Mouse (Mus musculus): ENCODE measurements around the gene Nxnl1. TPM values are rescaled to one million over a fixed set of nuclear protein-coding genes. Genes with fewer than 3 reads are reported as not detected.
A peak's percentile ranks its signal among the peaks of the same experiment; 100 is the strongest.

Nxnl1 gene
- polyA plus RNA-seq, 1 experiment from 2014 or later: not detected

DNA sequence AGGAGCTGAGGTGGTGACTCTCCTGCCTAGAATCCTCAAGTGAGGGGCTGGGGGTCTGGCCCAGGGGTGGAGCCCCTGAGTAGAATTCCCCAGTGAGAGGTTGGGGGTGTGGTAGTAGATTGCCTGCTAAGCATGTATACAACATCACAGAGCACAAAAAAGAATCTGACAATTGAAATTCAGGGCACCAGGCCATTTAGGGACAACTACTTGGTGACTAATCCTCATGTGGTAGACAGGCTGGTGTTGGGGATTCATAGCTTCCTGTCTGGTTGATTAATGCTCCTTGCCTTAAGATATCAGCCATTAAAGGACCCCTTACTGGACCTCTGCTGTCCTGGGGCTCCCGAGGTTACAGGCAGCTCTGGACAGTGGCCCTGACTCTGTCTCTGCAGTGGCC is 12.6 kb upstream of the Nxnl1 start:
- Histone ChIP-seq H3K9ac (no peak overlapping the region), H3K4me3 (no peak overlapping the region), H3K4me1 (no peaks in the 10 kb centered on the region), H3K4me2 (replicated peaks) (no peak overlapping the region), H3K9me3 (no peaks in the 10 kb centered on the region), H3K27me3 (replicated peaks) (no peaks in the 10 kb centered on the region), H3K27ac (no peak overlapping the region), H3K36me3 (peaks cover 18% of the 10 kb centered on the region)
- WGBS: 82% methylated on average over 1 of the region's 1 CpGs
- ATAC-seq (ENCODE audit: low FRiP score, low read depth): no peak

DNA sequence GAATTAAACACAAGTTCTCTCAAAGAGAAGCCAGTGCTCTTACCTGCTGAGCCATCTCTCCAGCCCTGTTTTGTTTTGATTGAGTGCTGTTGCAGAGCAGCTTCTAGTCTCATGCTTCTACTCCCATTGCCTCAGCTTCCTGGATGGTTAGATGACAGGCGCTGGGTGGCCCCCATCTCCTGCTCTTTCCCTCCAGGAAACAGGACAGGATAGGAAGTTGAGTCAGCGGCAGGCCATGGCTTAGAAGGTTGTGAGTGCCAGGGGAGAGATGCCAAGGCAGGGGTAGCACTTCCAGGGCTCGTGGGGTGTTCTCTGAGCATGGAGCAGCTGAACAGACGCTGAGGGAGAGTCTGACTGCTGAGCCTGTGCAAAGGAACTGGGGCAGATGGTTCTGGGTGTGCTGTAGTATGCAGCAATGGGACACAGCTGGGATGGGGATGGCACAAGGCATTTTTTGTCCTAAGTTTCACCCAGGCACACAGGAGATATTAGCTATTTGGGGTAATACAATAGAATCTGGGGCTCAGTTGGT is 11.5 kb upstream of the Nxnl1 start:
- Histone ChIP-seq H3K9ac (no peak overlapping the region), H3K9me3 (no peaks in the 10 kb centered on the region), H3K27me3 (replicated peaks) (no peaks in the 10 kb centered on the region), H3K4me1 (0 out of 2 replicates have a peak, but pooled peaks cover 5% of the 10 kb centered on the region), H3K27ac (no peak overlapping the region), H3K4me3 (no peak overlapping the region), H3K4me2 (replicated peaks) (no peak overlapping the region), H3K36me3 (peaks cover 15% of the 10 kb centered on the region)
- no peak for ATAC-seq (ENCODE audit: low FRiP score, low read depth)
- WGBS: 82% methylated on average over 4 of the region's 4 CpGs

DNA sequence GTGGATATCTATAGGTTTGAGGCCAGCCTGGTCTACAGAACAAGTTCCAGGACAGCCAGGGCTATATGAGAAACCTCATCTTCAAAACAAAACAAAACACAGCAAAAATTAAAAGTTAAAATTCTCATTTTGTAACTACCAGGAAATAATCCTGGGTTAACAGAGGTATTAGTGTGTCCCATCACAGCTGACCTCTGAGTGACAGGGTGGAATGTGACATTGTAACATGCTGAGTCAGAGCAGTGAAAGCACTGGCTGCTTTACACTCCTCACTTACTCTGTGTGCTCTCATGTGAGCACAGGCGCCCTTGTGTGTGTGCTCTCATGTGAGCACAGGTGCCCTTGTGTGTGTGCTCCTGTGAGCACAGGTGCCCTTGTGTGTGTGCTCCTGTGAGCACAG is 8.6 kb upstream of the Nxnl1 start:
- H3K27ac ChIP-seq: no peak overlapping the region
- H3K9me3 ChIP-seq: no peaks in the 10 kb centered on the region
- ATAC-seq (ENCODE audit: low FRiP score, low read depth): no peak
- H3K9ac ChIP-seq: no peak overlapping the region
- H3K36me3 ChIP-seq: peaks cover 7% of the 10 kb centered on the region; the same call in 1 of the 2 replicates
- peaks cover 20% of the 10 kb centered on the region for H3K4me1 ChIP-seq
- H3K4me3 ChIP-seq: no peak overlapping the region
- 81% methylated on average over 1 of the region's 1 CpGs for WGBS
- no peaks in the 10 kb centered on the region for H3K27me3 ChIP-seq (replicated peaks)
- H3K4me2 ChIP-seq (replicated peaks): no peak overlapping the region

DNA sequence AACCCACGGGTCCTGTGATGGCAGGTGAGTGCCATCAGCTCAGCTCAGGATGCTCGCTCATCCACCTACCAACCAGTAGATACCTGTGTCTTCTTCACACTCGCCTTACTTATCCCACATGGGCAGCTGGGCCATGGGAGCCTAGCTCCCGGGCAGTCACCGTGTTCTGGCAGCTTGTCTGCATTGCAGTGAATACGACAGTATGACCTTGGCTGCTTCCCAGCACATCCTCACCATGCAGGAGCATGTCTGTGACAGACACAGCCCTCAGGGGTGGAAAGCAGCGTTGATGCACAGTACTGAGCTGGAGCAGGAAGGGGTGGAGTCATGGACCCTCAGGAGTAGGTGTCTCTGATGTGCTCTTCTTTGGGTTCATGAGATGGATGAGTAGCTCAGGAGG is 8.0 kb upstream of the Nxnl1 start:
- Histone ChIP-seq H3K4me2 (replicated peaks) (no peak overlapping the region), H3K4me3 (no peak overlapping the region), H3K27ac (no peak overlapping the region), H3K36me3 (peaks cover 2% of the 10 kb centered on the region; the same call in 1 of the 2 replicates), H3K9ac (no peak overlapping the region), H3K9me3 (no peaks in the 10 kb centered on the region), H3K27me3 (replicated peaks) (no peaks in the 10 kb centered on the region), H3K4me1 (peaks cover 20% of the 10 kb centered on the region)
- WGBS: 78% methylated on average over 7 of the region's 7 CpGs
- no peak for ATAC-seq (ENCODE audit: low FRiP score, low read depth)

DNA sequence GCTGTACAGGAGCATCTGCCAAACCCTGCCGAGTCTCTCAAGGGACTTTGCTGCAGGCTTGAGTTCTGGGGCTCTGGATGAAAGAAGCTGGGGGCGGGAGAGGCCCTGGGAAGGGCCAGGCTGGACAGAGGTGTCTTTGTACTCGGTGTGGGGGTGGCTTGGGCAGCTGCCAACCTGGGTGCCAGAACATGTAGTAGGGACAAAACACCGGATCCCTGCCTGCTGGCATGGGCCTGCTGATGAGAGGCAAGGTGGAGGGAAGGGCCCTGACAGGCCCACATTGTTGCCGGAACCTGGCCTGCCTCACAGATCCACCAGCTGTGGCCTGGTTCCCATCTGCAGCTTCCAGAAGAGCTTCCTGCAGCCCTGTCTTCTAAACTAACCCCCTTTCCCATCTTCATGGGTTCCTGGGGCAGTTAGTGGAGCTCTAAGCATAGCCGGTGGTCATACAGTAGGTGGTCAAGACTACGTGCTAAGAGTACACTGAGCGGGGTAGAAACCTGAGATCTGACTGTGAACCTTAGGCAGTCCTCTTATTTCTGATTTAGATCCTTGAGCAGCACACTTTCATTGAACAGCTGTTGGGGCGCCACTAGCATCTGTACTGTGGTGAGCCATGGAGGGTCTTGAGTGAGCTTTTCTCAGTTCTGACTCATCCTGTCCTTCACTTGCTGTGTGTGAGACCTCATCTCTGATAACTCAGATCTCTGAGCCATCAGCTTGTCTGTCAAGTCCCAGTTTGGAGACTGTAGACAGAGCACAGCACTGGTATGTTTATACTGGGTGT is 6.6 kb upstream of the Nxnl1 start:
- Histone ChIP-seq H3K36me3 (no peaks in the 10 kb centered on the region), H3K27ac (no peak overlapping the region; the same call in 1 of the 2 replicates), H3K9me3 (no peaks in the 10 kb centered on the region), H3K27me3 (replicated peaks) (peaks cover 10% of the 10 kb centered on the region), H3K4me1 (peaks cover 28% of the 10 kb centered on the region), H3K4me3 (no peak overlapping the region), H3K9ac (0 out of 2 replicates have a peak overlapping the region, but pooled peaks have one; percentile 8), H3K4me2 (replicated peaks) (peak overlapping the region; percentile 89)
- no peak for ATAC-seq (ENCODE audit: low FRiP score, low read depth)
- 76% methylated on average over 9 of the region's 9 CpGs for WGBS

DNA sequence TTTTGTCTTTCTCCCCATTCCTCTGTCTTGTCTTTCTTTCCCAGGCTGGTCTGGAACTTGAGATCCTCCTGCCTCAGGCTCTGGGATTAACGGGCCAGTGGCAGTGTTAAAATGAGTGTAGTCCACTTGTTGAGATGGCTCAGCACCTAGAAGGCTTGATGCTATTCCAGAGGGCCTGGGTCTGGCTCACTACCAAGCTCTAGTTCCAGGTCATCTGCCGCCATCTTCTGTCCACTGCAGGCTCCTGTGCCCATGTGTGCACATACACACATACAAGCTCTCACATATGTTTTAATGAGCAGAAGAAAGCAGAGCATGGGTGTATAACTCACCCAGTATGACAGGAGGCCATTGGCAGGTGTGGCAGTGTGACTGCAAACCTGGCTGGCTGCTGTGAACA is 5.7 kb upstream of the Nxnl1 start:
- peak overlapping the region; percentile 89; the same call in 1 of the 2 replicates for H3K4me2 ChIP-seq (replicated peaks)
- H3K27ac ChIP-seq: no peak overlapping the region
- H3K4me1 ChIP-seq: peaks cover 28% of the 10 kb centered on the region
- no peak overlapping the region for H3K4me3 ChIP-seq
- H3K9ac ChIP-seq: no peak overlapping the region
- ATAC-seq (ENCODE audit: low FRiP score, low read depth): no peak
- 87% methylated on average over 2 of the region's 2 CpGs for WGBS
- H3K27me3 ChIP-seq (replicated peaks): peaks cover 11% of the 10 kb centered on the region
- H3K9me3 ChIP-seq: no peaks in the 10 kb centered on the region
- no peaks in the 10 kb centered on the region for H3K36me3 ChIP-seq

DNA sequence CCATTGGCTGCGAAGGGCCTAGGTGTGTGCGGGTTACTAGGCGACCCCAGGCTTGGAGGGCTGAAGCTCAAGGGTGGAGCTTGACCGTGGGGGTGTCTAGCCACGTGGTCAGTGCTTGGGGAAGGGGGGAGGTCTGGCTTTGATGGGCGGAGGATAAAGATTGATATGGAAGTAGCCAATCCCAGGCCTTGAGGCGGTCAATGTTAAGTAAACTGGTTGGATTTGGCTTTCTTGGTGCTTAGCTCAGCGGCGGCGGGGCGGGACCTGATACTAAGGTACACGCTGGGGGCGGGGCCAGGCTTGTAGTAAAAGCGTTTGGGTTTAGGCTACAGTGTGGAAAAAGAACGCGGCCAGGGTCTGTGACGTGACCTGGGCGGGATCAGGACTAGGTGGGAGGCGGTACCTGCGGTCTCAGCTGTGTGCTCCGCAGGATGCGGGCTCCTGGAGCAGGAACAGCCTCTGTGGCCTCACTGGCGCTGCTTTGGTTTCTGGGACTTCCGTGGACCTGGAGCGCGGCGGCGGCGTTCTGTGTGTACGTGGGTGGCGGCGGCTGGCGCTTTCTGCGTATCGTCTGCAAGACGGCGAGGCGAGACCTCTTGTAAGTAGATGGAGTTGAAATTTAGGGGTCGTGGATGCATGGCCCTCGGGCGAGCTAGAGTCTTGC is 4.0 kb upstream of the Nxnl1 start:
- peak overlapping the region; percentile 61 for H3K4me3 ChIP-seq
- no peaks in the 10 kb centered on the region for H3K9me3 ChIP-seq
- H3K9ac ChIP-seq: peak overlapping the region; percentile 72
- H3K27me3 ChIP-seq (replicated peaks): peaks cover 20% of the 10 kb centered on the region
- under 1% methylated on average over 41 of the region's 41 CpGs for WGBS
- peak overlapping the region; percentile 50 for H3K27ac ChIP-seq
- no peaks in the 10 kb centered on the region for H3K36me3 ChIP-seq
- peaks cover 28% of the 10 kb centered on the region for H3K4me1 ChIP-seq
- peak; percentile 84 for ATAC-seq (ENCODE audit: low FRiP score, low read depth)
- peak overlapping the region; percentile 89 for H3K4me2 ChIP-seq (replicated peaks)

DNA sequence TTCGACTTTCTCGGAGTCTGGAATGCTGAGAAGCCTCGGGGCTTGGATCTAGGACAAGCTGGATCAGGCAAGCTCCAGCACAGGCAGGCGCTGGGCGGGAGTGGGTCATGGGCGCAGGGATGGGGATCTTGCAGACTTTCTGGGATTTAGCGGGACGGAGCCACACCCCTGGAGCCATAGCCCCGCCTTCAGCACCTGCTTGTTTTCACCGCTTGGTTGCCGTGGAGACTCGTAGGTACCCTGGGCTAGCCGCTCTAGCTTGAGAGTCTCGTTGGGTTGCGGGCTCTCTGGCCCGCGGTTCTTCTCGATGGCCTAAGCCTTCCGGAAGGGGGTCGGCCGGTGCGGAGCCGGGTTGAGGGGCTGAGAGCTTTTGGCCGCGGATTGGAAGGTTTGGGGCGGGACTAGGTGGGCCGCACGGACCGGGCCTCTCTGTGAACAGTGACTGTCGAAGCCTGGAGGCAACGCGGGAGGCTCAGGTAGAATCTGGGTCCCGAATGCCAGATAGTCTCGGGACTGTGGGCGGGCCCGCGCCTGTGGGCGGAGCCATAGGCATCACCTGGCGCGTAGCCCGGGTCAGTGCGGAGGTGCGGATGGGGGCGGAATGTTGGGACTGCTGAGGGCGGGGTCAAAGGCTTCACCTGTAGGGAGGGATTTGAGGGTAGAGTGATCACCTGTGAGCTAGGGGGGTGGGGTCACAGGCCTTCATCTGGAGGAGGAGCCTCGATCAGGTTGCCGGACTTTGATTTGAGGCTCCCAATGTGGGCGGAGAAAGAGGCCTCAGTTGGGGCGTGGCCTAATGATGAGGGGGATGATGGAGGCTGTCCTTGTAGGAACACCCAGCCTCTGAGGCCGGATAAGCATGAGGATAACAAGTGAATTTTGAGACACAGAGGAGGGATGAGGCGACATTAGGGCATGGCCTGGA is 3.2 kb upstream of the Nxnl1 start:
- peak overlapping the region; percentile 89 for H3K4me2 ChIP-seq (replicated peaks)
- WGBS: under 1% methylated on average over 51 of the region's 51 CpGs
- no peaks in the 10 kb centered on the region for H3K36me3 ChIP-seq
- H3K27ac ChIP-seq: no peak overlapping the region; the same call in 1 of the 2 replicates
- peak; percentile 82 for ATAC-seq (ENCODE audit: low FRiP score, low read depth)
- peaks cover 28% of the 10 kb centered on the region for H3K4me1 ChIP-seq
- peak overlapping the region; percentile 61 for H3K4me3 ChIP-seq
- H3K27me3 ChIP-seq (replicated peaks): peaks cover 26% of the 10 kb centered on the region
- no peaks in the 10 kb centered on the region for H3K9me3 ChIP-seq
- peak overlapping the region; percentile 52 for H3K9ac ChIP-seq

DNA sequence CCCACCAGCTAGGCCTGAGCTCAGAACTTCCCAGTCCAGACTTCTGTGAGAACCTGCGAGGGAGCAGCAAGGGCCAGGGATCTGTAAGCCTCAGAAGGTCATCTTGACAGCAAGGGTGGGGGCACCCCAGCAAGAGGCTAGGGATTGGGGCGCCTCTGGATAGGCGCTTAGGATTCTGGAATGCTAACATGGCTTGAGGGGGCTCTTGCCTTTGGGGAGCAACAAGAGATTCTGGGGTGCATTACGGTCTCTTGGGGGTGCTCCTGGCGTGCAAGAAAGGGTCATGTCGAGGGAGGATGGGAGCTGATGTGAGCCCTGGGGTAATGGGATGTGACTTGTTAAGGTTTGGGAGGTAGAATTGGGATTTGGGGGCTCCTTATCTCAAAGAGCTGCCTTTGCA is 2.5 kb upstream of the Nxnl1 start:
- Histone ChIP-seq H3K27me3 (replicated peaks) (peaks cover 29% of the 10 kb centered on the region), H3K4me3 (peak overlapping the region; percentile 61), H3K9ac (peak overlapping the region; percentile 52; the same call in 1 of the 2 replicates), H3K27ac (no peak overlapping the region), H3K4me1 (peaks cover 28% of the 10 kb centered on the region), H3K4me2 (replicated peaks) (peak overlapping the region; percentile 89), H3K9me3 (peaks cover 5% of the 10 kb centered on the region; the same call in 1 of the 2 replicates), H3K36me3 (no peaks in the 10 kb centered on the region)
- ATAC-seq (ENCODE audit: low FRiP score, low read depth): no peak
- WGBS: 18% methylated on average over 6 of the region's 6 CpGs

DNA sequence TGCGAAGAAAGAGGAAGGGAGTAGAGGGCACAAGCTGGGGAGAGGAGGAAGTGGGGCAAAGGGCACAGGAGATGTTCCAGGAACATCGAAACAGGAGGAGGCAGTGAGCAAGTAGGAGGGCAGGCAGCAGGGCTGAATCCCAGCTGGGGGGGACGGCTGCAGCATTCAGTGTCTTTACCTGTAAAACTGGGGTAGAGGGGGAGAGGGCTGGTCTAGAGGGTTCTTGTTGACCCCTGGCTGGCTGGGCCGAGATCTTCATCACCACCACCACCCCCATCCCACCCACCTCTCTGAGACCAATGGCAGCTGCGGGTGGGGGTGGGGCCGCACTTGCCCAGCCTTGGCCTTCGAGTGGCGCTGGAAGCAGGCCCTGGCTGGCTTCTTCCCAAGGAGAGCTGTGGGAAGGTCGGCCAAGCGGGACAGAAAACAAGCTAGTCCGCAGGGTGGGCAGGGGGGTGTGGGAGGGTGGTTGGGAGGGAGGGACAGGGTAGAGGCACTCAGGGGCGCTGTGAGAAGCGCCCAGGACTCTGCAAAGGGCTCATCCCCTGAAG is 2.1 kb upstream of the Nxnl1 start, which contains the start of gene Slc27a1:
Gene Slc27a1, plus strand, starts transcription at position 496 of the 551 bp plus-strand sequence.
- peak within 1 kb of the TSS; percentile 52 for H3K9ac ChIP-seq
- peaks cover 28% of the 10 kb centered on the region for H3K4me1 ChIP-seq
- peak within 1 kb of the TSS; percentile 61 for H3K4me3 ChIP-seq
- no peak for ATAC-seq (ENCODE audit: low FRiP score, low read depth)
- H3K4me2 ChIP-seq (replicated peaks): peak within 1 kb of the TSS; percentile 89
- H3K36me3 ChIP-seq: no peaks in the 10 kb centered on the region
- peaks cover 6% of the 10 kb centered on the region; the same call in 1 of the 2 replicates for H3K9me3 ChIP-seq
- H3K27ac ChIP-seq: no peak within 1 kb of the TSS; the same call in 1 of the 2 replicates
- WGBS: 13% methylated on average over 13 of the region's 13 CpGs
- H3K27me3 ChIP-seq (replicated peaks): peaks cover 33% of the 10 kb centered on the region

DNA sequence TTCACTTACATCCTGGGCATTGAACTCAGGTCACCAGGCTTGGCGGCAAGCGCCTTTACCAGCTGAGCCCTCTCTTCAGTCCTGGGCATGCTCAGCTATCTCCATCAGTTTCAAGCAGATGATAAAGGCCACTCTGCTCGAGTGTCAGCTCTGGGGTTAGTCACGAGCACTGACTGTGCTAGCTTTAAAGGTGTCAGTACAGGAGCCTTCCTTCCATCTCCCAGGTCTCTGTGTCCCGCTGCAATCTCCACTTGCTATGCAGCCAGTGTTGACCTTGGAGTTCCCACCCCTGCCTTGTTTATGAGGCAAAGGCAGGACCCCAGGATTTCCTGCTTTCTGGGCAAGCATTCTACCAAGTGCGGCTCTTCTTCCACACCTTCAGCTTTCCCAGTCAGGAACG is 1.2 kb upstream of the Nxnl1 start:
- Histone ChIP-seq H3K27ac (no peak overlapping the region), H3K9me3 (peaks cover 6% of the 10 kb centered on the region; the same call in 1 of the 2 replicates), H3K36me3 (no peaks in the 10 kb centered on the region), H3K9ac (no peak overlapping the region), H3K4me2 (replicated peaks) (no peak overlapping the region), H3K4me1 (peaks cover 20% of the 10 kb centered on the region), H3K4me3 (no peak overlapping the region), H3K27me3 (replicated peaks) (peaks cover 42% of the 10 kb centered on the region)
- 77% methylated on average over 7 of the region's 7 CpGs for WGBS
- ATAC-seq (ENCODE audit: low FRiP score, low read depth): no peak

Measured in neural tube, embryonic 12.5 days (tissue).